8 mouse cellular contexts compared by ENCODE assay signal in genomic region chr11:121387750-121388553, GRCm38 (mm10). TPM values are rescaled to one million over a fixed set of nuclear protein-coding genes. Genes with fewer than 3 reads are reported as not detected.
A peak's percentile ranks its signal among the peaks of the same experiment; 100 is the strongest.
DNase-seq lines count a peak whose midpoint lies in the region; ATAC-seq lines count a peak whose summit lies in the region.

Gene Rab40b, minus strand, starts transcription at chr11:121388251.

- DNase-seq in WW6 (ENCODE audit: low read depth, low spot score): peak; percentile 99
- DNase-seq in cerebellum, postnatal 36 days: peak; percentile 72 to 83
- peak; percentile 81 to 89 for DNase-seq in frontal cortex, postnatal 25 days (ENCODE audit: low spot score in 2 of 2)
- peak; percentile 66 to 79 for DNase-seq in layer of hippocampus, postnatal 25 days (ENCODE audit: extremely low spot score in 1 of 2, low spot score in 1 of 2)
- DNase-seq in lung, postnatal 14 days: peak; percentile 91
- DNase-seq in retina, postnatal 7 days (ENCODE audit: low read depth, low spot score): peak; percentile 84
- peak; percentile 75 to 88 for DNase-seq in urinary bladder, adult 18-20 months (ENCODE audit: low spot score in 2 of 2)

- H3K27me3 ChIP-seq in hindbrain, embryonic 13.5 days: peaks cover 18% of the 10 kb centered on the region

- H3K9me3 ChIP-seq in hindbrain, embryonic 13.5 days: no peaks in the 10 kb centered on the region

- H3K4me3 ChIP-seq in hindbrain, embryonic 13.5 days: peak within 1 kb of the TSS; percentile 66

- H3K27ac ChIP-seq in hindbrain, embryonic 13.5 days: peak within 1 kb of the TSS; percentile 64

- peak within 1 kb of the TSS; percentile 78 for H3K9ac ChIP-seq in hindbrain, embryonic 13.5 days

- H3K4me1 ChIP-seq in hindbrain, embryonic 13.5 days (replicated peaks): peaks cover 14% of the 10 kb centered on the region

- H3K4me2 ChIP-seq in hindbrain, embryonic 13.5 days: peak within 1 kb of the TSS; percentile 78

- ATAC-seq in hindbrain, embryonic 13.5 days (ENCODE audit: low FRiP score): peak; percentile 99

- no peaks in the 10 kb centered on the region for H3K36me3 ChIP-seq in hindbrain, embryonic 13.5 days

- under 1% methylated on average over 61 of the region's 61 CpGs for WGBS in hindbrain, embryonic 13.5 days

RNA-seq across cellular contexts. Expression of gene Rab40b, which starts in this region (rescaled TPM):
- polyA plus RNA-seq in hindbrain, embryonic 13.5 days (2015; fragmentation: Nextera tagmentation; extraction: Ambion mirVana): 7.7 and 8.2 TPM in 2 replicates
- total RNA-seq in layer of hippocampus, postnatal 25 days (2021): 10 to 100 TPM; 62.5 to 66.8 TPM

Comparison
In these comparisons a context has a peak if more than half of its experiments do, and no peak if none do; other contexts are left out.
1. Peak in every context shown above with its lines: DNase-seq, ATAC-seq, H3K4me3 ChIP-seq and H3K27ac ChIP-seq.